Mouse (Mus musculus) telencephalon, adult 2 months (tissue): ENCODE measurements around the gene Ndufs7.
"Not testable (repeated sequence)": the region's sequence is repeated elsewhere in the genome, so short reads cannot be mapped to it uniquely, and the experiment has no call there.

Source experiments
- DNase-seq: peaks from one replicate; pipeline ENCODE4 v3.0.0-alpha.2; 2011; ENCODE audit warnings: low read depth, low spot score

The Ndufs7 gene

DNA sequence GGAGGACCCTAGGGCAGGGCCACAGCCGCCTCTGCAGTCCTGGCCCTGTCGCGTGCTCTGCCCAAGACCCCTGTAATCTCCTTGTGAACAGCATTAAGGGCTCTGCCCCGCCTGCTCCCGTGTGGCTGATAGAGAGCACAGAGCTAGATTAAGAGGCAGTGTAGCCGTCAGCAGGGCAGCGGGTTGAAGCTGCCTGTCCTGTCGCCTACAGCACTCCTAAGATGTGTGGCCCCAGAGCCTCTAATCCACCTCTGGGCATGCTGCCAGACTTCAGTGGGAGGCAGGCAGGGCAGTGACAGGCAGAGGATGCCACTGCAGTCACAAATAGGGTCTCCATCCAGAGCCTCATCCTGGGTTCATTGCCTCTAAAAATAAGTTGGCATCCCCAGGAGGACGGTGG lies 6.8 kb upstream of the Ndufs7 start:
- DNase-seq: no peak

GRCm38 (mm10) chr10:80242607-80243006 lies 6.3 kb upstream of the Ndufs7 start:
- DNase-seq: no peak

DNA sequence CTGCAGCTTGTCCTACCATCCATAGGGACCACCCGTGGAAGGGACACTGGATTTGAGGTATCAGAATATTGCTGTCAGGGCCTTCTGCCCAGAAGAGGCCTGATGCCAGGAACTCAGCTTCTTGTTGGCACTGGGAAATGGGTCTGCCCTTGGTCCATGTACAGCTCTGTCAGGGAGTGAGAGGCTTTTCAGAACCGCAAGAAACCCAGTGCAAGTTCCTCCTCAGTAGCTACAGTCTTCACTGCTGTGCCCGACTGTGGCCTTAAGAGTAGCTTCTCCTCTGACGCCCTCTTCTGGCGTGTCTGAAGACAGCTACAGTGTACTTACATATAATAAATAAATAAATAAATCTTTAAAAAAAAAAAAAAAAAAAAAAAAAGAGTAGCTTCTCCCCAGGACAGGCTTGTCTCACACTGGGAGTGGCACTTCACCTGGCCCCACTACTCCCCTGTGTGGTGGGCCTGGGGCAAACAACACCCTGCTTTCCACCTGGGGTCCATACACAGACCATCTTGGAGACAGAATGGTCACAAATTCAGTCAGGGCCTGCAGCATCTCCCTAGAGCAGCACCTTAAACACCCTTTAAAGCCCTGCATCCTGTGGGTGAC lies 4.0 kb upstream of the Ndufs7 start:
- DNase-seq: peak; percentile 68

DNA sequence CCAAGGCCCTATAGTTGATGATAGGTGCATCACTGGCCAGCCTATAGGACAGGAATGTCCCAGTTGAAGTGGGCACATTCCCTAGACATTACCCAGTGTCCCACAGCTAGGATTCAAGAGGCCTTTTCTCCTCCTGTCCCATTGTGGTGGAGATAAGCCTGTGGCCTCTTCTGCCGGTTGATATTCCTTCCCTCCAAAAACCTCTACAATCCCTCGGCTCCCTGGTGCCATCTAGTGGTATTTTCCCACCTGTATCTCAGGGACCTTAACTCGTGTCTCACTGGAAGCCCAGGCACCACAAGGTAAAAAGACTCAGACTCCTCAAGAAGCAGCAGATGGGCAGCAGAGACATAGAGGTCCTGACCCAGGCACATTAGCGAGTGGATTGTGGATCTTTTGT lies 3.3 kb upstream of the Ndufs7 start:
- peak; percentile 62 for DNase-seq

DNA sequence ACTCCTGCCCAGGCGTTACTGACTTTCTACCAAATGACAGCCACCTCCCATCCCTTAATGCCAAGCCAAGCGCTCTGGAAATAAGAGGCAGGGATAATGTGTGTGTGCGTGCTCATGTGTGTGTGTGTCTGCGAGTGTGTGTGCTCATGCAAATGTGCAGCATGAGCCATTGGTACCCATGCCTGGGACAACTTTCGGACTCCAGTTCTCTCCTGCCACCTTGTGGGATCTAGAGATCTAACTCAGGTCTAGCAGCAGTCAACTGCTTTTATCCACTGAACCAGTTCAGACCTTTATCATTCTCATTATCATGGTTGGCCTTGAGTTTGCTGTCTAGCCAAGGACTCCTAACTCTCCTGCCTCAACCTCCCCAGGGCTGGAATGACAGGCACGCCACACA lies 1.1 kb upstream of the Ndufs7 start:
- DNase-seq: no peak

- DNase-seq: not testable (repeated sequence)
Observed at GRCm38 (mm10) chr10:80248437-80248836, 484 bp upstream of the Ndufs7 start.

- DNase-seq: no peak
Observed at GRCm38 (mm10) chr10:80250059-80250458, 1.1 kb downstream of the Ndufs7 start.

GRCm38 (mm10) chr10:80250573-80250972 lies 1.7 kb downstream of the Ndufs7 start:
- no peak for DNase-seq

GRCm38 (mm10) chr10:80252011-80252410 lies 3.1 kb downstream of the Ndufs7 start:
- no peak for DNase-seq

- no peak for DNase-seq
Observed at GRCm38 (mm10) chr10:80252493-80253274, 3.8 kb downstream of the Ndufs7 start.

DNA sequence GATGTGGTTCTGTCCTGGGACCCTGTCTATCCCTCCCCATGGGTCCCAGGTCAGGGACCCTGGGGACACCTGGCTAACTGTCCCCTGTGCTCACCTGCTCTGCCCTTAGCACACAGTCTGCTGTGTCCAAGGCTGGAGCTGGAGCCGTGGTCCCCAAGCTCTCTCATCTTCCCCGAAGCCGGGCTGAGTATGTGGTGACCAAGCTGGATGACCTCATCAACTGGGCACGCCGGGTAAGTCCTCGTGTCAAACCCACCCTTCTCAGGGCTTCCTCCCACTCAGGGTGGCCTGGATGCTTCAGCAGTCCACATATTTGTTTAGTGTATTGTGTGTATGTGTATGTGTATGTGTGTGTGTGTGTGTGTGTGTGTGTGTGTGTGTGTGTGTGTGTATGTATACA lies 4.6 kb downstream of the Ndufs7 start:
- no peak for DNase-seq

DNA sequence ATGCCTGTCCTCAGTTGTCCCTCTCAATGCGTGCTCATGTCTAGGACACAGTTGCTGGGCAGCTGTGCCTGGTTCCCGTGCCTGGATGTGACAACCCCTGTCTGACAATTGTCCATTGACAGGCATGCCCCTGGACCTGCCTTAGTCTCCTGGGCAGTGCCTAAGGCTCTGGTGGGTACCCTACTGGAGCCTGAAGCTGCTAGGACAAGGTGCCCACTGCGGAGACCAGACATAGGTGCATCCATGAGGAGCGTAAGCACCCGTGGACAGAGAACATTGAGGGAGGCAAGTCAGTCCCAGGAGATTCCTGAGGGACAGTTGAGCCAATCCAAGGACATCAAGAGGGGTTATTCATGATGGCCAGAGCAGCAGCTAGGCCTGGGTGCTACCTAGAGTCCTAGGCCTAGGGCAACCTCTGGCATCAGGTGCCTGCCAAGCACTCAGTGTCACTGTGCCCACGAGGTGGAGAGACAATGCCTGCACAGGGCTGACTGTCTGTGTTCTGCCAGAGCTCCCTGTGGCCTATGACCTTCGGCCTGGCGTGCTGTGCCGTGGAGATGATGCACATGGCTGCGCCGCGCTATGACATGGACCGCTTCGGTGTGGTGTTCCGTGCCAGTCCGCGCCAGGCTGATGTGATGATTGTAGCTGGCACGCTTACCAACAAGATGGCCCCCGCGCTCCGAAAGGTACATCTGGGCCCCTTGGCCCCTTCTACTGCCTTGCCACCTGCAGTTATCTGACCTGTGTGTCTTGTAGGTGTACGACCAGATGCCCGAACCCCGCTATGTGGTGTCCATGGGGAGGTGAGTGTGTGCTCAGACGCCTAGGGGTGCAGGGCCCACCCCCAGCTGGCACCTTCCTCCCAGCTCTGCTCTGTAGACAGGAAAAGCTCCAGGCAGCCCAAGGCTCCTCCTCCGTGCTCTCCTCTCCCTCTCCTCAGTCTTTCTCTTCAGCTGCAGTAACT lies 5.7 kb downstream of the Ndufs7 start:
- DNase-seq: no peak

- no peak for DNase-seq
Observed at GRCm38 (mm10) chr10:80255881-80256535, 7.1 kb downstream of the Ndufs7 start.

DNA sequence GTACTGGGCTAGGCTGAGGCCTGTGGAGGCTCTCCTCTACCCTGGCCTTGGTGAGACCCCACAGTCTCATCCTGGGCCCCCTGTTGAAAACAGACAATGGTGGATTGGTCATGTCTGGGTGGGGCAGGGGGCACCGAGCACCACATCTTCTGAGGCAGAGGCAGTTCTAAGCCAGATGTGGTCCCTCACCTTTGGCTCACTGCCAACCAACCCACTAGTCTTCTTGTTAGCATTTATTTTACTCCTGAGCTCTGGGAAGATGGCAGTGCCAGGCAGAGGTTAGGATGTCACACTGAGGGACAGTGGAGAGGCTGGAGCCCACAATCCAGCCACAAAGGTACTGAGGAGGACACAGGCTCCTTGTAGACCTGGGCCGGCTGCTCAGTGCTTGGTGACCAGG lies 9.0 kb downstream of the Ndufs7 start:
- DNase-seq: no peak

- DNase-seq: no peak
Observed at GRCm38 (mm10) chr10:80258752-80259462, 10.0 kb downstream of the Ndufs7 start.

GRCm38 (mm10) chr10:80259463-80259805 lies 10.5 kb downstream of the Ndufs7 start:
- no peak for DNase-seq

DNA sequence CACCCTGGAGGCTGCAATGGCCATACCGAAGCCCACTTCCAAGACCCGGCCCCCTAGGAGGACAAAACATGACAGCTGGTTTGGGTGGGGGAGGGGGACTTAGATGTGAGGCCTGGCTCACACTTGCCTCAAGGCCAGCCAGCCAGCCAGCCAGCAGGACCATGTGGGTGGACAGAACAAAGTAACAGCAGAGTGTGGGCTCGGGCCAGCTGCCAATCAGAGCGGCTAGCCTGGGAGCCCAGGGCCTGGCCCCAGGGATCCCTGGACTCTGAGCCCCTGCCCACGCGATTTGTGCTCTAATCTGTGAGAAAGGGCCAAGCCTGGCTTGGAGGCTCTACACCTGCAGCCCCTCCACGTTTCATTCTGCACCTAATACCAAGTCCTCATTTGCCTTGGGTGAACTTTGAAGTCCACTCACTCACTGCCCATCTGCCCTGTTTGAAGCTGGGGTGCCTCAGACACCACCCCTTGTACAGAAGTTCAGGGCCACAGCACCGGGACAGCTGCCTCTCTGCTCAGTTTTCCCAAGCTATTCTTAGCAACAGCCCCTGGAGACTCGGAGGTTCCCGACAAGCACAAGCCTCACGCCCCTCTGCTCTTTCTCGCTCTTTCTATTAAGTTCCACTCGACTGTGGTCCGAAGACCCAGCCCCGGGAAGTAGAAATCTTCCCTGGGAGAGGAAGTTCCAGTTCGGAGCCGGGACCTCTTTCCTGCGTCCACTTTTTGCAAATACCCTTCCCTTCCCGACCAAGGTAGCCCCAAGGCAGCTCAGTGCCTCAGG lies 11.1 kb downstream of the Ndufs7 start:
- DNase-seq: no peak

- DNase-seq: peak; percentile 87
Observed at GRCm38 (mm10) chr10:80260642-80261584, 12.0 kb downstream of the Ndufs7 start, which contains the start of the genes Gamt and Dazap1. Gene Gamt, minus strand, starts transcription at chr10:80261012. Gene Dazap1, plus strand, starts transcription at chr10:80261486.

DNA sequence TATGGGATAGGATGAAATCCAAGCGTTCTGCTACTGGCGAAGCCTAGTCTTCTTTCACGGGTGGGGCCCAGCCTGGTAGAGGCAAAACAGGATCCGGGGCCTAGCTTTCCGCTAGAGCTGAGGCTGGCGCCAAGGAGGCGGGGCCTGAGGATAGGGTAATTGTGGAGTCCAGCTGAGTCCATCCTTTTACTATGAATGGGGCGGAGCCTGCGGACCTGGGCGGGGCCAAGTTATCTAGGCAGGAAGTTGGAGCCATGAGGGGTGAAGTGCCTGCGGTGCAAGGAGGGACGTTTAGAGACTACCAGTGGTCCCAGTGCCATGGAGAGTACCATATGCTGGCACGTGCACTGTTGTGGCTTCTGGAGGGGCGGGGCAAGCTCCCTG lies 12.7 kb downstream of the Ndufs7 start:
- peak; percentile 87 for DNase-seq
